Mouse (Mus musculus): ENCODE measurements around the gene Elmo1. TPM values are rescaled to one million over a fixed set of nuclear protein-coding genes. Genes with fewer than 3 reads are reported as not detected.

Elmo1 gene
- polyA plus RNA-seq, 1 experiment = not detected

- Histone ChIP-seq H3K36me3 (ENCODE audit: control insufficient read depth, insufficient read depth) (no peaks in the 10 kb centered on the region), H3K4me3 (ENCODE audit: insufficient read depth, poor library complexity, severe bottlenecking) (no peak overlapping the region), H3ac (ENCODE audit: control insufficient read depth, insufficient read length, low read depth) (no peak overlapping the region), H3K79me3 (ENCODE audit: low read depth) (no peaks in the 10 kb centered on the region), H3K79me2 (ENCODE audit: control insufficient read depth, insufficient read depth) (no peaks in the 10 kb centered on the region), H3K27me3 (ENCODE audit: control insufficient read depth, insufficient read depth, insufficient read length) (no peaks in the 10 kb centered on the region)
- TF ChIP-seq CTCF (IDR thresholded peaks at IDR 0.05; ENCODE audit: control insufficient read depth, insufficient read depth, insufficient read length) (no peak), MYOD1 (IDR thresholded peaks at IDR 0.05; ENCODE audit: control insufficient read depth, insufficient read length, low read depth) (no peak), MAX (IDR thresholded peaks at IDR 0.05) (no peak), CEBPB (IDR thresholded peaks at IDR 0.05; ENCODE audit: low read depth) (no peak), USF1 (IDR thresholded peaks at IDR 0.05; ENCODE audit: low read depth) (no peak), FOSL1 (IDR thresholded peaks at IDR 0.05; ENCODE audit: insufficient read depth, low read length, poor library complexity, severe bottlenecking) (no peak)
Measured at GRCm38 (mm10) chr13:20516096-20516495, 425.7 kb downstream of the Elmo1 start.

GRCm38 (mm10) chr13:20517702-20518101 is 427.3 kb downstream of the Elmo1 start:
- TF ChIP-seq MYOG (IDR thresholded peaks at IDR 0.05; ENCODE audit: control insufficient read depth, extremely low read depth, insufficient read length) (no peak), MAX (IDR thresholded peaks at IDR 0.05) (no peak), CEBPB (IDR thresholded peaks at IDR 0.05; ENCODE audit: low read depth) (no peak), MYOD1 (IDR thresholded peaks at IDR 0.05; ENCODE audit: control insufficient read depth, insufficient read length, low read depth) (no peak), FOSL1 (IDR thresholded peaks at IDR 0.05; ENCODE audit: insufficient read depth, low read length, poor library complexity, severe bottlenecking) (no peak), USF1 (IDR thresholded peaks at IDR 0.05; ENCODE audit: low read depth) (no peak), CTCF (IDR thresholded peaks at IDR 0.05; ENCODE audit: control insufficient read depth, insufficient read depth, insufficient read length) (no peak)
- Histone ChIP-seq H3K27me3 (ENCODE audit: control insufficient read depth, insufficient read depth, insufficient read length) (no peaks in the 10 kb centered on the region), H3ac (ENCODE audit: control insufficient read depth, insufficient read length, low read depth) (no peak overlapping the region), H3K79me3 (ENCODE audit: low read depth) (no peaks in the 10 kb centered on the region), H3K79me2 (ENCODE audit: control insufficient read depth, insufficient read depth) (no peaks in the 10 kb centered on the region), H3K36me3 (ENCODE audit: control insufficient read depth, insufficient read depth) (no peaks in the 10 kb centered on the region), H3K4me3 (ENCODE audit: insufficient read depth, poor library complexity, severe bottlenecking) (no peak overlapping the region)

- TF ChIP-seq MAX (IDR thresholded peaks at IDR 0.05) = no peak
- no peak for TF ChIP-seq MYOD1 (IDR thresholded peaks at IDR 0.05; ENCODE audit: control insufficient read depth, insufficient read length, low read depth)
- TF ChIP-seq CTCF (IDR thresholded peaks at IDR 0.05; ENCODE audit: control insufficient read depth, insufficient read depth, insufficient read length) = no peak
- no peak for TF ChIP-seq USF1 (IDR thresholded peaks at IDR 0.05; ENCODE audit: low read depth)
- no peaks in the 10 kb centered on the region for H3K79me3 ChIP-seq (ENCODE audit: low read depth)
- no peaks in the 10 kb centered on the region for H3K36me3 ChIP-seq (ENCODE audit: control insufficient read depth, insufficient read depth)
- no peak overlapping the region for H3ac ChIP-seq (ENCODE audit: control insufficient read depth, insufficient read length, low read depth)
- H3K27me3 ChIP-seq (ENCODE audit: control insufficient read depth, insufficient read depth, insufficient read length) = no peaks in the 10 kb centered on the region
- H3K79me2 ChIP-seq (ENCODE audit: control insufficient read depth, insufficient read depth) = no peaks in the 10 kb centered on the region
- no peak overlapping the region for H3K4me3 ChIP-seq (ENCODE audit: insufficient read depth, poor library complexity, severe bottlenecking)
Measured at GRCm38 (mm10) chr13:20521492-20521891, 431.1 kb downstream of the Elmo1 start.

- Histone ChIP-seq H3K79me3 (ENCODE audit: low read depth) (no peaks in the 10 kb centered on the region), H3K36me3 (ENCODE audit: control insufficient read depth, insufficient read depth) (no peaks in the 10 kb centered on the region), H3K27me3 (ENCODE audit: control insufficient read depth, insufficient read depth, insufficient read length) (no peaks in the 10 kb centered on the region), H3K4me3 (ENCODE audit: insufficient read depth, poor library complexity, severe bottlenecking) (no peak overlapping the region), H3ac (ENCODE audit: control insufficient read depth, insufficient read length, low read depth) (no peak overlapping the region), H3K79me2 (ENCODE audit: control insufficient read depth, insufficient read depth) (no peaks in the 10 kb centered on the region)
- TF ChIP-seq MYOG (IDR thresholded peaks at IDR 0.05; ENCODE audit: control insufficient read depth, extremely low read depth, insufficient read length) (no peak), CTCF (IDR thresholded peaks at IDR 0.05; ENCODE audit: control insufficient read depth, insufficient read depth, insufficient read length) (no peak), MYOD1 (IDR thresholded peaks at IDR 0.05; ENCODE audit: control insufficient read depth, insufficient read length, low read depth) (no peak), CEBPB (IDR thresholded peaks at IDR 0.05; ENCODE audit: low read depth) (no peak), USF1 (IDR thresholded peaks at IDR 0.05; ENCODE audit: low read depth) (no peak), MAX (IDR thresholded peaks at IDR 0.05) (no peak), FOSL1 (IDR thresholded peaks at IDR 0.05; ENCODE audit: insufficient read depth, low read length, poor library complexity, severe bottlenecking) (no peak)
Measured at GRCm38 (mm10) chr13:20523671-20524070, 433.3 kb downstream of the Elmo1 start.

- no peaks in the 10 kb centered on the region for H3K79me2 ChIP-seq (ENCODE audit: control insufficient read depth, insufficient read depth)
- H3K79me3 ChIP-seq (ENCODE audit: low read depth) = no peaks in the 10 kb centered on the region
- TF ChIP-seq MYOG (IDR thresholded peaks at IDR 0.05; ENCODE audit: control insufficient read depth, extremely low read depth, insufficient read length) = no peak
- no peak for TF ChIP-seq MYOD1 (IDR thresholded peaks at IDR 0.05; ENCODE audit: control insufficient read depth, insufficient read length, low read depth)
- TF ChIP-seq CEBPB (IDR thresholded peaks at IDR 0.05; ENCODE audit: low read depth) = no peak
- no peak for TF ChIP-seq MAX (IDR thresholded peaks at IDR 0.05)
- TF ChIP-seq FOSL1 (IDR thresholded peaks at IDR 0.05; ENCODE audit: insufficient read depth, low read length, poor library complexity, severe bottlenecking) = no peak
- TF ChIP-seq USF1 (IDR thresholded peaks at IDR 0.05; ENCODE audit: low read depth) = no peak
- no peak for TF ChIP-seq CTCF (IDR thresholded peaks at IDR 0.05; ENCODE audit: control insufficient read depth, insufficient read depth, insufficient read length)
- no peaks in the 10 kb centered on the region for H3K27me3 ChIP-seq (ENCODE audit: control insufficient read depth, insufficient read depth, insufficient read length)
- H3ac ChIP-seq (ENCODE audit: control insufficient read depth, insufficient read length, low read depth) = no peak overlapping the region
- H3K4me3 ChIP-seq (ENCODE audit: insufficient read depth, poor library complexity, severe bottlenecking) = no peak overlapping the region
- no peaks in the 10 kb centered on the region for H3K36me3 ChIP-seq (ENCODE audit: control insufficient read depth, insufficient read depth)
Measured at GRCm38 (mm10) chr13:20525844-20526243, 435.4 kb downstream of the Elmo1 start.

GRCm38 (mm10) chr13:20537053-20537452 is 446.7 kb downstream of the Elmo1 start:
- Histone ChIP-seq H3K36me3 (ENCODE audit: control insufficient read depth, insufficient read depth) (no peaks in the 10 kb centered on the region), H3K4me3 (ENCODE audit: insufficient read depth, poor library complexity, severe bottlenecking) (no peak overlapping the region), H3ac (ENCODE audit: control insufficient read depth, insufficient read length, low read depth) (no peak overlapping the region), H3K79me2 (ENCODE audit: control insufficient read depth, insufficient read depth) (no peaks in the 10 kb centered on the region), H3K27me3 (ENCODE audit: control insufficient read depth, insufficient read depth, insufficient read length) (no peaks in the 10 kb centered on the region), H3K79me3 (ENCODE audit: low read depth) (no peaks in the 10 kb centered on the region)
- TF ChIP-seq MYOD1 (IDR thresholded peaks at IDR 0.05; ENCODE audit: control insufficient read depth, insufficient read length, low read depth) = no peak
- TF ChIP-seq FOSL1 (IDR thresholded peaks at IDR 0.05; ENCODE audit: insufficient read depth, low read length, poor library complexity, severe bottlenecking) = no peak
- no peak for TF ChIP-seq USF1 (IDR thresholded peaks at IDR 0.05; ENCODE audit: low read depth)
- no peak for TF ChIP-seq CEBPB (IDR thresholded peaks at IDR 0.05; ENCODE audit: low read depth)
- no peak for TF ChIP-seq MYOG (IDR thresholded peaks at IDR 0.05; ENCODE audit: control insufficient read depth, extremely low read depth, insufficient read length)
- TF ChIP-seq MAX (IDR thresholded peaks at IDR 0.05) = no peak
- no peak for TF ChIP-seq CTCF (IDR thresholded peaks at IDR 0.05; ENCODE audit: control insufficient read depth, insufficient read depth, insufficient read length)

All from C2C12 (cell line).